Mouse (Mus musculus) neural tube, embryonic 15.5 days (tissue): Measurements from ENCODE around the gene Mapk13. TPM values are rescaled to one million over a fixed set of nuclear protein-coding genes. Genes with fewer than 3 reads are reported as not detected.
"Not testable (repeated sequence)": the region's sequence is repeated elsewhere in the genome, so short reads cannot be mapped to it uniquely, and the experiment has no call there.

Source experiments
- ATAC-seq: fragments of 200-750 bp; cut with Nextera tagmentation; 2 replicates; pipeline ENCODE4 v1.8.0; 2017; ENCODE audit warnings: mild to moderate bottlenecking, moderate TSS enrichment, moderate library complexity; ENCODE audit not compliant: low FRiP score
- H3K27ac ChIP-seq: fragments of 300-500 bp; sonication (generic); replicated peaks from 2 replicates; pipeline ENCODE4 v1.5.1; 2015; ENCODE audit warnings: mild to moderate bottlenecking, inconsistent platforms
- H3K27me3 ChIP-seq: fragments of 300-500 bp; sonication (generic); replicated peaks from 2 replicates; pipeline ENCODE4 v1.6.1; 2015; ENCODE audit warnings: inconsistent platforms
- H3K36me3 ChIP-seq: fragments of 300-500 bp; sonication (generic); 2 replicates; pipeline ENCODE4 v1.6.1; 2015; ENCODE audit warnings: inconsistent platforms
- H3K4me1 ChIP-seq: fragments of 300-500 bp; sonication (generic); 2 replicates; pipeline ENCODE4 v1.6.1; 2015; ENCODE audit warnings: inconsistent platforms
- H3K4me2 ChIP-seq: fragments of 300-500 bp; sonication (generic); 2 replicates; pipeline ENCODE4 v1.6.1; 2015; ENCODE audit warnings: inconsistent platforms, mild to moderate bottlenecking, moderate library complexity
- H3K4me3 ChIP-seq: fragments of 300-500 bp; sonication (generic); replicated peaks from 2 replicates; pipeline ENCODE4 v1.5.1; 2015; ENCODE audit warnings: mild to moderate bottlenecking, inconsistent platforms
- H3K9ac ChIP-seq: fragments of 300-500 bp; sonication (generic); replicated peaks from 2 replicates; pipeline ENCODE4 v1.6.1; 2015; ENCODE audit warnings: mild to moderate bottlenecking, inconsistent platforms
- H3K9me3 ChIP-seq: fragments of 300-500 bp; sonication (generic); replicated peaks from 2 replicates; pipeline ENCODE4 v1.6.1; 2016; ENCODE audit warnings: inconsistent platforms
- WGBS: fragments of 180-500 bp; shearing (Covaris S2); methylation state at CpG from one replicate; pipeline ENCODE4 v1.1.7; 2015; ENCODE audit warnings: mixed read lengths; 5-methylcytosine and 5-hydroxymethylcytosine counted together
- polyA plus RNA-seq: library from polyadenylated mRNA; unstranded; fragments of >200 nt; fragmentation: Nextera tagmentation; extraction: Ambion mirVana; gene quantifications from 2 replicates; pipeline ENCODE4 v1.2.1, GENCODE M21; 2015

The Mapk13 gene
- polyA plus RNA-seq, 1 experiment from 2014 or later = 1.2 TPM

GRCm38 (mm10) chr17:28750580-28750979 lies 18.5 kb upstream of the Mapk13 start:
- Histone ChIP-seq H3K9me3 (no peaks in the 10 kb centered on the region), H3K4me3 (no peak overlapping the region), H3K9ac (no peak overlapping the region), H3K27ac (no peak overlapping the region), H3K27me3 (no peaks in the 10 kb centered on the region), H3K4me1 (no peaks in the 10 kb centered on the region), H3K4me2 (no peak overlapping the region), H3K36me3 (peaks cover 33% of the 10 kb centered on the region)
- no peak for ATAC-seq
- WGBS = 86% methylated on average over 6 of the region's 6 CpGs

- Histone ChIP-seq H3K9ac (no peak overlapping the region), H3K27ac (no peak overlapping the region), H3K4me1 (no peaks in the 10 kb centered on the region), H3K4me3 (no peak overlapping the region), H3K27me3 (no peaks in the 10 kb centered on the region), H3K4me2 (no peak overlapping the region), H3K9me3 (no peaks in the 10 kb centered on the region), H3K36me3 (no peaks in the 10 kb centered on the region)
- WGBS = 63% methylated on average over 5 of the region's 5 CpGs
- ATAC-seq = no peak
Observed at GRCm38 (mm10) chr17:28756447-28756846, 12.7 kb upstream of the Mapk13 start.

- 78% methylated on average over 2 of the region's 2 CpGs for WGBS
- no peaks in the 10 kb centered on the region for H3K36me3 ChIP-seq
- H3K4me1 ChIP-seq = no peaks in the 10 kb centered on the region
- H3K27me3 ChIP-seq = no peaks in the 10 kb centered on the region
- H3K4me3 ChIP-seq = no peak overlapping the region
- no peak overlapping the region for H3K27ac ChIP-seq
- H3K4me2 ChIP-seq = no peak overlapping the region
- H3K9ac ChIP-seq = no peak overlapping the region
- no peak for ATAC-seq
- no peaks in the 10 kb centered on the region for H3K9me3 ChIP-seq
Observed at GRCm38 (mm10) chr17:28757470-28757869, 11.6 kb upstream of the Mapk13 start.

GRCm38 (mm10) chr17:28760736-28761312 lies 8.3 kb upstream of the Mapk13 start:
- no peaks in the 10 kb centered on the region for H3K36me3 ChIP-seq
- 80% methylated on average over 8 of the region's 8 CpGs for WGBS
- no peak for ATAC-seq
- H3K4me1 ChIP-seq = no peaks in the 10 kb centered on the region
- H3K9ac ChIP-seq = no peak overlapping the region
- H3K9me3 ChIP-seq = no peaks in the 10 kb centered on the region
- no peak overlapping the region for H3K27ac ChIP-seq
- no peak overlapping the region for H3K4me3 ChIP-seq
- no peaks in the 10 kb centered on the region for H3K27me3 ChIP-seq
- no peak overlapping the region for H3K4me2 ChIP-seq

GRCm38 (mm10) chr17:28761871-28762270 lies 7.2 kb upstream of the Mapk13 start:
- Histone ChIP-seq H3K4me1 (no peaks in the 10 kb centered on the region), H3K27me3 (0 out of 2 replicates have a peak, but pooled peaks cover 4% of the 10 kb centered on the region), H3K4me2 (no peak overlapping the region), H3K9me3 (no peaks in the 10 kb centered on the region), H3K4me3 (no peak overlapping the region), H3K36me3 (no peaks in the 10 kb centered on the region), H3K9ac (no peak overlapping the region), H3K27ac (no peak overlapping the region)
- WGBS = 10% methylated on average over 3 of the region's 3 CpGs
- no peak for ATAC-seq

- H3K4me3 ChIP-seq = no peak overlapping the region
- no peak overlapping the region for H3K27ac ChIP-seq
- no peaks in the 10 kb centered on the region for H3K36me3 ChIP-seq
- peaks cover 18% of the 10 kb centered on the region for H3K4me1 ChIP-seq
- 68% methylated on average over 3 of the region's 3 CpGs for WGBS
- H3K9ac ChIP-seq = no peak overlapping the region
- no peak overlapping the region for H3K4me2 ChIP-seq
- no peaks in the 10 kb centered on the region for H3K9me3 ChIP-seq
- no peak for ATAC-seq
- H3K27me3 ChIP-seq = peaks cover 39% of the 10 kb centered on the region
Observed at GRCm38 (mm10) chr17:28766203-28766602, 2.9 kb upstream of the Mapk13 start.

GRCm38 (mm10) chr17:28766781-28767515 lies 2.1 kb upstream of the Mapk13 start:
- no peak overlapping the region for H3K27ac ChIP-seq
- no peak for ATAC-seq
- peaks cover 42% of the 10 kb centered on the region for H3K27me3 ChIP-seq
- peaks cover 18% of the 10 kb centered on the region for H3K4me1 ChIP-seq
- no peaks in the 10 kb centered on the region for H3K36me3 ChIP-seq
- no peak overlapping the region for H3K4me2 ChIP-seq
- H3K9ac ChIP-seq = no peak overlapping the region
- H3K9me3 ChIP-seq = no peaks in the 10 kb centered on the region
- WGBS = 77% methylated on average over 11 of the region's 11 CpGs
- no peak overlapping the region for H3K4me3 ChIP-seq

GRCm38 (mm10) chr17:28769875-28770421 lies 851 bp downstream of the Mapk13 start:
- peak overlapping the region; percentile 29; the same call in 1 of the 2 replicates for H3K9ac ChIP-seq

GRCm38 (mm10) chr17:28771289-28771688 lies 2.2 kb downstream of the Mapk13 start:
- H3K4me2 ChIP-seq = no peak overlapping the region
- H3K27ac ChIP-seq = no peak overlapping the region
- H3K9ac ChIP-seq = no peak overlapping the region
- H3K36me3 ChIP-seq = no peaks in the 10 kb centered on the region
- 87% methylated on average over 5 of the region's 5 CpGs for WGBS
- peaks cover 18% of the 10 kb centered on the region for H3K4me1 ChIP-seq
- no peak overlapping the region for H3K4me3 ChIP-seq
- ATAC-seq = no peak
- no peaks in the 10 kb centered on the region for H3K9me3 ChIP-seq
- H3K27me3 ChIP-seq = peaks cover 43% of the 10 kb centered on the region

More at GRCm38 (mm10) chr17:28769875-28770421, 851 bp downstream of the Mapk13 start:
- Histone ChIP-seq H3K36me3 (no peaks in the 10 kb centered on the region), H3K27ac (no peak overlapping the region), H3K27me3 (peaks cover 44% of the 10 kb centered on the region), H3K4me2 (peak overlapping the region; percentile 73), H3K9me3 (no peaks in the 10 kb centered on the region), H3K4me1 (peaks cover 18% of the 10 kb centered on the region), H3K4me3 (peak overlapping the region; percentile 36)
- ATAC-seq = no peak
- 6% methylated on average over 24 of the region's 24 CpGs for WGBS

GRCm38 (mm10) chr17:28774303-28774702 lies 5.2 kb downstream of the Mapk13 start:
- not testable (repeated sequence) for H3K9me3 ChIP-seq, H3K36me3 ChIP-seq, H3K27ac ChIP-seq, H3K9ac ChIP-seq, H3K4me2 ChIP-seq, ATAC-seq, H3K4me3 ChIP-seq
- H3K4me1 ChIP-seq = peaks cover 13% of the 10 kb centered on the region
- 97% methylated on average over 8 of the region's 9 CpGs for WGBS
- peaks cover 23% of the 10 kb centered on the region for H3K27me3 ChIP-seq

- WGBS = 87% methylated on average over 4 of the region's 4 CpGs
- H3K36me3 ChIP-seq = no peaks in the 10 kb centered on the region
- no peak for ATAC-seq
Observed at GRCm38 (mm10) chr17:28775161-28775560, 6.1 kb downstream of the Mapk13 start.

GRCm38 (mm10) chr17:28776817-28777216 lies 7.7 kb downstream of the Mapk13 start:
- Histone ChIP-seq H3K27ac (no peak overlapping the region), H3K4me3 (no peak overlapping the region), H3K9me3 (no peaks in the 10 kb centered on the region), H3K36me3 (no peaks in the 10 kb centered on the region), H3K9ac (no peak overlapping the region), H3K4me2 (no peak overlapping the region), H3K4me1 (no peaks in the 10 kb centered on the region), H3K27me3 (0 out of 2 replicates have a peak, but pooled peaks cover 2% of the 10 kb centered on the region)
- WGBS = 92% methylated on average over 3 of the region's 3 CpGs
- ATAC-seq = no peak

More at GRCm38 (mm10) chr17:28775161-28775560, 6.1 kb downstream of the Mapk13 start:
- Histone ChIP-seq H3K9me3 (no peaks in the 10 kb centered on the region), H3K4me3 (no peak overlapping the region), H3K4me1 (peaks cover 4% of the 10 kb centered on the region), H3K27ac (no peak overlapping the region), H3K4me2 (no peak overlapping the region), H3K9ac (no peak overlapping the region), H3K27me3 (peaks cover 15% of the 10 kb centered on the region)
